ENCODE assay signal across 22 mouse cellular contexts in genomic region chrX:59701090-59701489, GRCm38 (mm10).
DNase-seq lines count a peak whose midpoint lies in the region; ATAC-seq lines count a peak whose summit lies in the region.
"Had no signal": no experiment of that assay in that cellular context is flagged by ENCODE, and none has a peak within 500 bp of the region (broad histone marks: within the 10 kb centered on the region; RNA-seq: fewer than 3 reads in every experiment).

No protein-coding gene starts in this region.

- H3K36me3 ChIP-seq in splenic B cell, adult 2 months (ENCODE audit: control insufficient read depth, insufficient read depth, low read length, poor library complexity, severe bottlenecking): no peaks in the 10 kb centered on the region
- H3K36me3 ChIP-seq: forebrain, embryonic 10.5 days; G1E; hindbrain, embryonic 12.5 days; hindbrain, embryonic 15.5 days; intestine, embryonic 15.5 days had no signal

- ATAC-seq in granulocyte monocyte progenitor cell, adult 5-6 weeks (replicated peaks; ENCODE audit: poor library complexity, severe bottlenecking): peak; percentile 72
- no peak for ATAC-seq in CD4-positive, CD25-positive, alpha-beta regulatory T cell, adult 4 months
- ATAC-seq: forebrain, embryonic 13.5 days; forebrain, embryonic 16.5 days; intestine, embryonic 15.5 days; Patski had no signal

- peak; percentile 9 for DNase-seq in lung, postnatal 36 days
- no peak for DNase-seq in lung, postnatal 10 days
- peak; percentile 0 for DNase-seq in splenic B cell, adult 2 months (ENCODE audit: low read depth, low spot score)
- no peak for DNase-seq in adrenal gland, postnatal 36 days
- DNase-seq: adrenal gland, postnatal 10 days; cerebellum, adult 11-12 months; cerebellum, adult 8-10 months; cerebellum, postnatal 10 days; cerebellum, postnatal 36 days; gastrocnemius, postnatal 10 days; gastrocnemius, postnatal 36 days; heart, adult 11 months had no signal

- no peaks in the 10 kb centered on the region for H3K27me3 ChIP-seq in splenic B cell, adult 2 months (ENCODE audit: control insufficient read depth, insufficient read depth, low read length, poor library complexity, severe bottlenecking)
- H3K27me3 ChIP-seq: forebrain, embryonic 13.5 days; hindbrain, embryonic 12.5 days; hindbrain, embryonic 15.5 days; intestine, embryonic 15.5 days had no signal

Comparison
In these comparisons a context has a peak if more than half of its experiments do, and no peak if none do; other contexts are left out.
1. DNase-seq: peak in lung, postnatal 36 days (single experiment) and splenic B cell, adult 2 months (single experiment); none in lung, postnatal 10 days (single experiment) and adrenal gland, postnatal 36 days (0 of 2).